Mouse (Mus musculus): ENCODE measurements around the gene Fcho1.

DNA sequence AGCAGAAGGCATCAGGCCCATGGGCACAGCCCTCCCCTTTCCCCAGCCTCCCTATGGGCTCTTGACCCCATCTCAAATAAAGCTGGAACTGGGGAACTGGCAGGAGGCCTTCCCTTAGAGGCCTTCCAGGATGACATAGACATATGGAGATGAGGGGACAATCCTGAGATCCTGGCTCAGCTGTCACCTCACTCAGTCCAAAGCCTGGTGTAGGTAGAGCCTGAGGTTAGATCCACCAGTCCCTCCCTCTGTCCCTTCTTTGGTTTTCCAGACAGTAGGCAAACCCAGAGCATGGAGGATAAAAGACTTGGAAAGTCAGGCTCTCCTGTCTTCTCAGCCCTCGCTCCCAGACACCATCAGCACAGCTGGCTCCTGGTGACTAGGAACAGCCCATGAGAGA lies 58.7 kb downstream of the Fcho1 start:
- TF ChIP-seq GATA1 (IDR thresholded peaks at IDR 0.05; ENCODE audit: borderline replicate concordance, low read length) (no peak), FLI1 (IDR thresholded peaks at IDR 0.05; ENCODE audit: low read length) (no peak)

Data from megakaryocyte, embryonic 14.5 days (primary cell).